Mouse (Mus musculus) midbrain, embryonic 16.5 days (tissue): Measurements from ENCODE around the gene Cdkn2c. TPM values are rescaled to one million over a fixed set of nuclear protein-coding genes. Genes with fewer than 3 reads are reported as not detected.

ENCODE experiments used
- ATAC-seq: fragments of 200-750 bp; cut with Nextera tagmentation; 2 replicates; pipeline ENCODE4 v1.8.0; 2017; ENCODE audit warnings: moderate TSS enrichment
- H3K27ac ChIP-seq: fragments of 300-500 bp; sonication (generic); 2 replicates; pipeline ENCODE4 v1.5.1; 2014; ENCODE audit warnings: mild to moderate bottlenecking, low read length, mixed read lengths
- H3K27me3 ChIP-seq: fragments of 300-500 bp; sonication (generic); 2 replicates; pipeline ENCODE4 v1.6.1; 2014; ENCODE audit warnings: low read depth, low read length, mixed read lengths; ENCODE audit not compliant: control insufficient read depth, insufficient read depth
- H3K36me3 ChIP-seq: fragments of 300-500 bp; sonication (generic); 2 replicates; pipeline ENCODE4 v1.6.1; 2014; ENCODE audit warnings: mild to moderate bottlenecking, low read length, moderate library complexity, mixed read lengths; ENCODE audit not compliant: control insufficient read depth, insufficient read depth
- H3K4me1 ChIP-seq: fragments of 300-500 bp; sonication (generic); 2 replicates; pipeline ENCODE4 v1.6.1; 2014; ENCODE audit warnings: mild to moderate bottlenecking, low read length, mixed read lengths; ENCODE audit not compliant: control insufficient read depth, insufficient read depth
- H3K4me2 ChIP-seq: fragments of 300-500 bp; sonication (generic); 2 replicates; pipeline ENCODE4 v1.6.1; 2014; ENCODE audit warnings: mild to moderate bottlenecking, low read length, mixed read lengths
- H3K4me3 ChIP-seq: fragments of 300-500 bp; sonication (generic); 2 replicates; pipeline ENCODE4 v1.5.1; 2014; ENCODE audit warnings: low read depth, mild to moderate bottlenecking, low read length, moderate library complexity, mixed read lengths
- H3K9ac ChIP-seq: fragments of 300-500 bp; sonication (generic); 2 replicates; pipeline ENCODE4 v1.6.1; 2014; ENCODE audit warnings: low read depth, low read length, mixed read lengths
- H3K9me3 ChIP-seq: fragments of 300-500 bp; sonication (generic); replicated peaks from 2 replicates; pipeline ENCODE4 v1.6.1; 2014; ENCODE audit warnings: mild to moderate bottlenecking, low read length, mixed read lengths; ENCODE audit not compliant: control insufficient read depth, poor library complexity, severe bottlenecking
- WGBS: fragments of 180-500 bp; shearing (Covaris S2); extraction: QIAGEN DNeasy Blood & Tissue Kit; methylation state at CpG from one replicate; pipeline ENCODE4 v1.1.7; 2014; 5-methylcytosine and 5-hydroxymethylcytosine counted together
- polyA plus RNA-seq: library from polyadenylated mRNA; unstranded; fragments of >200 nt; fragmentation: Nextera tagmentation; extraction: Ambion mirVana; gene quantifications from 2 replicates; pipeline ENCODE4 v1.2.1, GENCODE M21; 2015

Gene Cdkn2c
- polyA plus RNA-seq, 1 experiment from 2014 or later, result 2.0 TPM

GRCm38 (mm10) chr4:109649331-109649730, 17.7 kb downstream of the Cdkn2c start:
- H3K36me3 ChIP-seq, result no peaks in the 10 kb centered on the region
- no peak overlapping the region for H3K4me2 ChIP-seq
- H3K27ac ChIP-seq, result no peak overlapping the region
- H3K9me3 ChIP-seq, result no peaks in the 10 kb centered on the region
- no peaks in the 10 kb centered on the region for H3K4me1 ChIP-seq
- ATAC-seq, result no peak
- H3K4me3 ChIP-seq, result no peak overlapping the region
- 87% methylated on average over 5 of the region's 5 CpGs for WGBS
- no peak overlapping the region for H3K9ac ChIP-seq
- H3K27me3 ChIP-seq, result peaks cover 2% of the 10 kb centered on the region

- WGBS, result 79% methylated on average over 4 of the region's 4 CpGs
- H3K27ac ChIP-seq, result no peak overlapping the region
- H3K9ac ChIP-seq, result no peak overlapping the region
- no peaks in the 10 kb centered on the region for H3K36me3 ChIP-seq
- no peak overlapping the region for H3K4me2 ChIP-seq
- no peaks in the 10 kb centered on the region for H3K4me1 ChIP-seq
- no peak overlapping the region for H3K4me3 ChIP-seq
- no peak for ATAC-seq
- no peaks in the 10 kb centered on the region; the same call in 1 of the 2 replicates for H3K27me3 ChIP-seq
- no peaks in the 10 kb centered on the region for H3K9me3 ChIP-seq
Measured at GRCm38 (mm10) chr4:109647281-109647680, 19.7 kb downstream of the Cdkn2c start.

GRCm38 (mm10) chr4:109641451-109641850, 25.5 kb downstream of the Cdkn2c start:
- no peak for ATAC-seq
- WGBS, result 72% methylated on average over 3 of the region's 3 CpGs
- H3K36me3 ChIP-seq, result no peaks in the 10 kb centered on the region

GRCm38 (mm10) chr4:109640141-109640540, 26.8 kb downstream of the Cdkn2c start:
- Histone ChIP-seq H3K9ac (no peak overlapping the region), H3K4me3 (no peak overlapping the region), H3K27ac (no peak overlapping the region), H3K4me1 (no peaks in the 10 kb centered on the region), H3K4me2 (no peak overlapping the region), H3K27me3 (no peaks in the 10 kb centered on the region), H3K36me3 (no peaks in the 10 kb centered on the region), H3K9me3 (no peaks in the 10 kb centered on the region)
- 93% methylated on average over 7 of the region's 7 CpGs for WGBS
- no peak for ATAC-seq

More at GRCm38 (mm10) chr4:109641451-109641850, 25.5 kb downstream of the Cdkn2c start:
- Histone ChIP-seq H3K27me3 (no peaks in the 10 kb centered on the region), H3K27ac (no peak overlapping the region), H3K4me2 (no peak overlapping the region), H3K9me3 (no peaks in the 10 kb centered on the region), H3K4me3 (no peak overlapping the region), H3K4me1 (no peaks in the 10 kb centered on the region), H3K9ac (no peak overlapping the region)

GRCm38 (mm10) chr4:109639356-109639755, 27.6 kb downstream of the Cdkn2c start:
- H3K9ac ChIP-seq, result no peak overlapping the region
- no peak for ATAC-seq
- no peak overlapping the region for H3K4me3 ChIP-seq
- no peak overlapping the region for H3K4me2 ChIP-seq
- H3K27ac ChIP-seq, result no peak overlapping the region
- no peaks in the 10 kb centered on the region for H3K4me1 ChIP-seq
- H3K27me3 ChIP-seq, result no peaks in the 10 kb centered on the region
- no peaks in the 10 kb centered on the region for H3K9me3 ChIP-seq
- H3K36me3 ChIP-seq, result no peaks in the 10 kb centered on the region
- 90% methylated on average over 9 of the region's 9 CpGs for whole genome bisulfite sequencing

GRCm38 (mm10) chr4:109634971-109635370, 32.0 kb downstream of the Cdkn2c start:
- 97% methylated on average over 2 of the region's 2 CpGs for WGBS
- Histone ChIP-seq H3K4me1 (no peaks in the 10 kb centered on the region), H3K9me3 (no peaks in the 10 kb centered on the region), H3K4me3 (no peak overlapping the region), H3K36me3 (no peaks in the 10 kb centered on the region), H3K27me3 (no peaks in the 10 kb centered on the region), H3K9ac (no peak overlapping the region), H3K27ac (no peak overlapping the region), H3K4me2 (no peak overlapping the region)
- no peak for ATAC-seq

- Histone ChIP-seq H3K4me1 (no peaks in the 10 kb centered on the region), H3K4me3 (no peak overlapping the region), H3K4me2 (no peak overlapping the region), H3K27ac (no peak overlapping the region), H3K9ac (no peak overlapping the region), H3K27me3 (no peaks in the 10 kb centered on the region), H3K36me3 (no peaks in the 10 kb centered on the region), H3K9me3 (no peaks in the 10 kb centered on the region)
- WGBS, result 84% methylated on average over 4 of the region's 4 CpGs
- no peak for ATAC-seq
Measured at GRCm38 (mm10) chr4:109631029-109631428, 36.0 kb downstream of the Cdkn2c start.

GRCm38 (mm10) chr4:109630215-109630614, 36.8 kb downstream of the Cdkn2c start:
- H3K36me3 ChIP-seq, result no peaks in the 10 kb centered on the region
- ATAC-seq, result no peak
- 79% methylated on average over 2 of the region's 2 CpGs for WGBS
- no peak overlapping the region for H3K4me3 ChIP-seq
- H3K27me3 ChIP-seq, result no peaks in the 10 kb centered on the region
- no peaks in the 10 kb centered on the region for H3K9me3 ChIP-seq
- H3K4me2 ChIP-seq, result no peak overlapping the region
- no peaks in the 10 kb centered on the region for H3K4me1 ChIP-seq
- no peak overlapping the region for H3K27ac ChIP-seq
- H3K9ac ChIP-seq, result no peak overlapping the region

GRCm38 (mm10) chr4:109612596-109612995, 54.4 kb downstream of the Cdkn2c start:
- 83% methylated on average over 4 of the region's 4 CpGs for WGBS
- no peaks in the 10 kb centered on the region for H3K36me3 ChIP-seq
- no peak for ATAC-seq

More at GRCm38 (mm10) chr4:109612596-109612995, 54.4 kb downstream of the Cdkn2c start:
- Histone ChIP-seq H3K4me2 (no peak overlapping the region), H3K4me3 (no peak overlapping the region), H3K27me3 (no peaks in the 10 kb centered on the region), H3K9ac (no peak overlapping the region), H3K27ac (no peak overlapping the region), H3K9me3 (no peaks in the 10 kb centered on the region), H3K4me1 (no peaks in the 10 kb centered on the region)
